Mouse (Mus musculus) adrenal gland, postnatal 4 days (tissue): ENCODE data around the gene Manbal. TPM values are rescaled to one million over a fixed set of nuclear protein-coding genes. Genes with fewer than 3 reads are reported as not detected.

Source experiments
- DNase-seq, 2 experiments: peaks; one replicate each; pipeline ENCODE4 v3.0.0; 2021 to 2022; ENCODE audit warnings: low spot score in 2 of 2, mixed read lengths in 2 of 2
- total RNA-seq, 2 experiments: library from RNA; stranded (reverse); gene quantifications; 2 replicates each; pipeline ENCODE4 v1.2.3; 2021

Manbal gene
- total RNA-seq, 2 experiments from 2014 or later, result 49.9 to 50.4 TPM

- no peak for DNase-seq
Measured at GRCm38 (mm10) chr2:157432476-157432875, 65.1 kb downstream of the Manbal start.

GRCm38 (mm10) chr2:157434041-157434440, 66.6 kb downstream of the Manbal start:
- no peak for DNase-seq

DNA sequence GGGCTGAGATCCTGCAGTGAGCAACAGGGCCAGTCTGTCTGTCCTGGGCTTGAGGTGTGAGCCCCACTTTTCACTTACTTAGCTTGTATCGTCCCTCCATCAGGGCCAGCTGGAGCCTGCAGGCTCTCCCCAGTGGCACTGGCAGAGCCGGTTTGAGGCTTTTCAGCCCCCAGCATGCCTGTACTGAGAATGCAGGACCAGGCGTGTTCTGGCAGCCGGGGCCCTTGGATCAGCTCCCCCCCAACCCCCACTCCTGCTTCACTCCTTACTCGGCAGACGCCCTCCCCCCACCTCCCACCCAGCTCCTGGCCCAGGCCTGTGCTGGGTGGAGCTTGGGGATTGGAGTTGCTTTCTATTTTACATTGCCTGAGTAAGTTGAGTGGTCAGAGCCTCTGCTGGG, 67.1 kb downstream of the Manbal start:
- no peak for DNase-seq

GRCm38 (mm10) chr2:157436496-157436895, 69.1 kb downstream of the Manbal start:
- DNase-seq, result no peak

DNA sequence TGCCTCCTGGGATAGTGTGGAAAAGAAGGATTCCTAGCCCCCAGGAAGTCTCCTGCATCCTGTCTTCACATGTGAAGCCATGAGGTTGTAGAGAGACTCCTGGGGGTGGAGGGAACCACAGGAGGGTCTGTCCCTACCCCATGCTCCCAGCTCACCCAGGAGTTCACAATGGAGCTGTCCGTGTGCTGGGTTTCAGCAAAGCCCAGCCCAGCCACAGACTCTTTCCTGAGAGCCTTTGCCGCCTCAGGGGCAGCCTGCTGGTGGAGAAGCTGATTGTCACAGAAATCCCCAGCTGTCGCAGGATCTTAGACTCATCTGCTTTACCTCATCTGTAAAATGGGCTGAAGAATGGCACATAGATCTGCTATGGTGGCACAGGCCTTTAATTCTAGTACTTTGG, 69.7 kb downstream of the Manbal start:
- no peak for DNase-seq

DNA sequence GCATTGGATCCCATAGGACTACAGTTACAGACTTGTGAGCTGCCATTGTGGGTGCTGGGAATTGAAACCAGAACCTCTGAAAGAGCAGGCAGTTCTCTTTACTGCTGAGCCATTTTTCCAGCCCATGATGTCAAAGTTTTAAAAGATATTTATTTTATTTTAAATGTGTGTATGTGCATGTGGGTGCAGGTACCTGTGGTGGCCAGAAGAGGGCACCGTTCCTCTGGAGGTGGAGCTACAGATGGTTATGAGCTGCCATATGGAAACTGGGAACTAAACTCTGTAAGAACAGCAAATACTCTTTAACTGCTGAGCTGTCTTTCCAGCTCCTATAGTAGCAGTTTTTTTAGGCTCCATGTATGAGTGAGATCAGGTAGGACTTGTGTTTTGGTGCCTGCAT, 74.0 kb downstream of the Manbal start:
- no peak for DNase-seq

Other genes starting within 250 kb of the Manbal start
- 10 to 100 TPM; 30.8 to 32.6 TPM for gene Samhd1, start 232.3 kb upstream of the Manbal start, total RNA-seq
- gene Rbl1, start 163.1 kb upstream of the Manbal start, total RNA-seq, result 10 to 100 TPM; 18.1 to 20.3 TPM
- gene Rpn2, start 88.6 kb upstream of the Manbal start, total RNA-seq, result 100 to 1,000 TPM; 237 to 244 TPM
- gene Mroh8, start 88.0 kb upstream of the Manbal start, total RNA-seq, result under 1 TPM; 0.65 to 0.76 TPM
- not detected for gene Ghrh, start 20.1 kb upstream of the Manbal start, total RNA-seq
- gene Src, start 50.9 kb downstream of the Manbal start, total RNA-seq, result 10 to 100 TPM; 34.0 to 36.7 TPM
- 100 to 1,000 TPM; 380 to 391 TPM for gene Nnat, start 192.5 kb downstream of the Manbal start, total RNA-seq
- gene Blcap, start 203.7 kb downstream of the Manbal start, total RNA-seq, result 100 to 1,000 TPM; 103 to 104 TPM